Mouse (Mus musculus) heart, embryonic 10.5 days (tissue): ENCODE measurements at regions not wholly inside any gene's neighbourhood (a gene's known extent, or its start where the extent isn't known, plus 50 kb on each side); places are given as distances from the start of the nearest gene placed in this dataset.

Experiments
- DNase-seq: peaks from one replicate; pipeline ENCODE4 v3.0.0-alpha.2; 2017; ENCODE audit warnings: low spot score
- H3K27ac ChIP-seq: fragments of 300-500 bp; sonication (generic); 2 replicates; pipeline ENCODE4 v1.5.1; 2016; ENCODE audit warnings: mild to moderate bottlenecking
- H3K27me3 ChIP-seq: fragments of 300-500 bp; sonication (generic); 2 replicates; pipeline ENCODE4 v1.6.1; 2016; ENCODE audit warnings: mild to moderate bottlenecking; ENCODE audit not compliant: poor library complexity, insufficient read depth, severe bottlenecking
- H3K36me3 ChIP-seq: fragments of 300-500 bp; sonication (generic); 2 replicates; pipeline ENCODE4 v1.6.1; 2016; ENCODE audit warnings: mild to moderate bottlenecking, moderate library complexity
- H3K4me1 ChIP-seq: fragments of 300-500 bp; sonication (generic); 2 replicates; pipeline ENCODE4 v1.6.1; 2016; ENCODE audit warnings: mild to moderate bottlenecking
- H3K4me3 ChIP-seq: fragments of 300-500 bp; sonication (generic); 2 replicates; pipeline ENCODE4 v1.5.1; 2016; ENCODE audit warnings: mild to moderate bottlenecking, moderate library complexity
- H3K9me3 ChIP-seq: fragments of 300-500 bp; sonication (generic); 2 replicates; pipeline ENCODE4 v1.6.1; 2016; ENCODE audit warnings: mild to moderate bottlenecking, moderate library complexity
- WGBS: fragments of 180-500 bp; shearing (Covaris S2); methylation state at CpG from one replicate; pipeline ENCODE4 v1.1.7; 2016; 5-methylcytosine and 5-hydroxymethylcytosine counted together

GRCm38 (mm10) chr2:106256012-106256411 is 252.7 kb upstream of the Dnajc24 start:
- Histone ChIP-seq H3K9me3 (no peaks in the 10 kb centered on the region), H3K27me3 (no peaks in the 10 kb centered on the region), H3K4me3 (no peak overlapping the region), H3K27ac (no peak overlapping the region), H3K36me3 (no peaks in the 10 kb centered on the region), H3K4me1 (no peaks in the 10 kb centered on the region)
- no peak for DNase-seq
- 80% methylated on average over 12 of the region's 12 CpGs for WGBS

DNA sequence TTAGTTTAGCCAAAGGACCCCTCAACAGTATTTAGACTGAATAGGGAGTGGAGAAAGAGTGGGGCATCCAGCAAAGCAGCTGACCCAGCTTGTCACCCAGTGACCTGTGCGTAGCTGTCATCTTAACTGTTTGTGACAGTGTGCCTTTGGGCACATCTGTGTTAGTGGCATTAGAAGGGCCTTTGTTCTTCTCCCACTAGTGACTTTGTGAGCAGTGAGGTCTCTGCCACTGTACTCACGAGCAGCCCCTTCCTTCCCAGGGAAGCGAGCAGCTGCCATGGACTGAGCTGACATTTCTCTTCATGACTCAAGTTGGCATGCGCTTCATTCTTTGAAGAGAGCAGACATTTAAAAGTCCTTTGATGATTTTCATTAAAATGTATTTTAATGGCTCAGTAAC is 231.0 kb upstream of the Dnajc24 start:
- no peak for DNase-seq
- Histone ChIP-seq H3K27ac (no peak overlapping the region), H3K4me3 (no peak overlapping the region), H3K4me1 (no peaks in the 10 kb centered on the region), H3K9me3 (no peaks in the 10 kb centered on the region), H3K27me3 (no peaks in the 10 kb centered on the region), H3K36me3 (no peaks in the 10 kb centered on the region)
- 76% methylated on average over 4 of the region's 4 CpGs for WGBS

GRCm38 (mm10) chr2:106231136-106231535 is 227.8 kb upstream of the Dnajc24 start:
- H3K27ac ChIP-seq = no peak overlapping the region
- no peaks in the 10 kb centered on the region for H3K27me3 ChIP-seq
- WGBS = 76% methylated on average over 5 of the region's 5 CpGs
- no peak for DNase-seq
- no peaks in the 10 kb centered on the region for H3K36me3 ChIP-seq
- no peaks in the 10 kb centered on the region for H3K4me1 ChIP-seq
- H3K4me3 ChIP-seq = no peak overlapping the region
- no peaks in the 10 kb centered on the region for H3K9me3 ChIP-seq

DNA sequence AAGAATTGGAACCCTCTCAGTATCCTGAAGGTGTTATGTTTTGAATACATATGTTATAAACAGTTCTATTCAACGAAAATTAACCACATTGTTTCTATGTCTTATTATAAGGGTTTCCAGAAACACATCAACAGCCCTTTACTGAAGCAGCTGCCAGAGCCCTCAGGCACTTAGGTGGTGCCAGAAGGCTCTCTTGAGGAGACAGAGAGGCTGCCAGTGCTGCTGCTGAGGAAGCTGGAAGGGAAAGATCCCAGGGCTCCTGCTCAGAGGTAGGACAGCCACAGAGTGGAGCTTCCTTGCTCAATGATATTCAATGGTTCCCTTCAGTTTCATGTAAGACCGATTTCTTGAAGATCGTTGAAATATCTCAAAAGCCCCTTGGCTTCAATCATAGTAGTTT is 226.7 kb upstream of the Dnajc24 start:
- no peaks in the 10 kb centered on the region for H3K27me3 ChIP-seq
- no peak overlapping the region for H3K4me3 ChIP-seq
- no peak for DNase-seq
- no peaks in the 10 kb centered on the region for H3K4me1 ChIP-seq
- H3K9me3 ChIP-seq = no peaks in the 10 kb centered on the region
- H3K36me3 ChIP-seq = no peaks in the 10 kb centered on the region
- no peak overlapping the region for H3K27ac ChIP-seq
- 75% methylated on average over 3 of the region's 3 CpGs for WGBS

DNA sequence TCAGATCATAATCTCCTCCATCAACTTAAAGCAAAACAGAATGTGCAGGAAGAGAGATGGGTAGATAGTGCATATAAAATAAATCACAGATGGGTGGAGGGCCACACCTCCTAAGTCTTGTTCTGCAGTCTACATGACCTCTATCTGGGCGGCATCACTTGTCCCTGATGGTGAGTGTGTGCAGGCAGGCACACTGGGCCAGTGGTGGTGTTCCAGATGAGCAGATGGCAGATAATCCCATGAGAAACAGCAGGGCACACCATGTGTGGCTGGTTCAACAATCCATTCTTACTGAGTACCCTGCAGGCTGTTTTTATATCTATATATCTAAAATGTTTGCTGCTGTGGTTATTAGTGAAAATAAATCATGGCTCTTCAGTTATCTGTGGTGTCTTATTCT is 224.9 kb upstream of the Dnajc24 start:
- Histone ChIP-seq H3K9me3 (no peaks in the 10 kb centered on the region), H3K4me1 (no peaks in the 10 kb centered on the region), H3K27ac (no peak overlapping the region), H3K36me3 (no peaks in the 10 kb centered on the region), H3K4me3 (no peak overlapping the region), H3K27me3 (no peaks in the 10 kb centered on the region)
- WGBS = 55% methylated on average over 1 of the region's 1 CpGs
- no peak for DNase-seq

- no peak for DNase-seq
- Histone ChIP-seq H3K4me3 (no peak overlapping the region), H3K27ac (no peak overlapping the region), H3K4me1 (no peaks in the 10 kb centered on the region), H3K27me3 (no peaks in the 10 kb centered on the region), H3K36me3 (no peaks in the 10 kb centered on the region), H3K9me3 (no peaks in the 10 kb centered on the region)
- 91% methylated on average over 3 of the region's 3 CpGs for WGBS
Measured at GRCm38 (mm10) chr2:106216169-106216568, 212.8 kb upstream of the Dnajc24 start.

GRCm38 (mm10) chr2:106213740-106214139 is 210.4 kb upstream of the Dnajc24 start:
- 80% methylated on average over 4 of the region's 4 CpGs for WGBS
- H3K36me3 ChIP-seq = no peaks in the 10 kb centered on the region
- no peak overlapping the region for H3K4me3 ChIP-seq
- no peak for DNase-seq
- H3K27me3 ChIP-seq = no peaks in the 10 kb centered on the region
- no peaks in the 10 kb centered on the region for H3K4me1 ChIP-seq
- H3K9me3 ChIP-seq = no peaks in the 10 kb centered on the region
- H3K27ac ChIP-seq = no peak overlapping the region

DNA sequence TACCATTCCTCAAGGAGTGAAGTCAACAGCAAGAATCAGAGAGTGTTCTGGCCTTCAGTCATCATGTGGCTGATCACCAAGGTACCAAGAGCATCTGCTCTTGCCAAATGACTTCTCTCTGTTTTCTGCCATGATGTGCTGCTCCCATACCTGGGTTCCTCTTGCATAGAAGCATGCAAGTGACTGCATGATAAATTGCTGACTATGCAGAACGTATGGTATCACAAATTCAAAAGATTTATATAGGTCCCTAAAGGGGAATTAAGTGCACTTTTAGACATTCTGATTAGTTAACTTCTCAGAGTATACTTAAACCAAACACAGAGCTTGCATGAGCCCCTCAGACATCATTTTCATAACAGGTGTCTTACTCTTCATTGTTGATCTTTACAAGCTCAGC is 207.4 kb upstream of the Dnajc24 start:
- Histone ChIP-seq H3K27ac (no peak overlapping the region), H3K4me1 (no peaks in the 10 kb centered on the region), H3K4me3 (no peak overlapping the region), H3K36me3 (no peaks in the 10 kb centered on the region), H3K9me3 (no peaks in the 10 kb centered on the region), H3K27me3 (no peaks in the 10 kb centered on the region)
- 70% methylated on average over 1 of the region's 1 CpGs for WGBS
- no peak for DNase-seq

GRCm38 (mm10) chr2:106208767-106209250 is 205.5 kb upstream of the Dnajc24 start:
- WGBS = 76% methylated on average over 4 of the region's 4 CpGs
- DNase-seq = no peak
- H3K4me3 ChIP-seq = no peak overlapping the region
- no peaks in the 10 kb centered on the region for H3K36me3 ChIP-seq
- no peaks in the 10 kb centered on the region for H3K9me3 ChIP-seq
- no peaks in the 10 kb centered on the region for H3K27me3 ChIP-seq
- H3K27ac ChIP-seq = no peak overlapping the region
- H3K4me1 ChIP-seq = no peaks in the 10 kb centered on the region

DNA sequence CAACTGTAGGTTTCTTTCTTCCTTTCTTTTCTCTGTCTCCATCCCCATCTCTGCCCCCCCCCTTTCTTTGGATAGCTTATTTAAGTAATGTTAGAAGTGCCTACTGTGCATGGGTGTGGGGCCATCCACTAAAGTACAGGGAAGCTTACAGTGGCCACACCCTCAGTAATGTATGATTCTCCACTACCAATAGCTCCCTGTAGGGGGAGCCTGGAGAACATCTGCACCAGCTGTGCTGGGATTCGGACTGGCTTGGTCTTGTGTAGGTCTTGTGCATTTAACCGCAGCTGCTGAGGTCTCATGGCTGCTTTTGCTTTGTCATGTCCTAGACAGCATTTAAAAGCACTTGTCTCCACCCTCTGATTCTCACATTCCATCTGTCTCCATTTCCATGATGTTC is 196.8 kb upstream of the Dnajc24 start:
- H3K4me3 ChIP-seq = no peak overlapping the region
- H3K36me3 ChIP-seq = no peaks in the 10 kb centered on the region
- H3K4me1 ChIP-seq = no peaks in the 10 kb centered on the region
- no peak overlapping the region for H3K27ac ChIP-seq
- H3K9me3 ChIP-seq = no peaks in the 10 kb centered on the region
- no peaks in the 10 kb centered on the region for H3K27me3 ChIP-seq
- DNase-seq = no peak
- WGBS = 92% methylated on average over 2 of the region's 2 CpGs

DNA sequence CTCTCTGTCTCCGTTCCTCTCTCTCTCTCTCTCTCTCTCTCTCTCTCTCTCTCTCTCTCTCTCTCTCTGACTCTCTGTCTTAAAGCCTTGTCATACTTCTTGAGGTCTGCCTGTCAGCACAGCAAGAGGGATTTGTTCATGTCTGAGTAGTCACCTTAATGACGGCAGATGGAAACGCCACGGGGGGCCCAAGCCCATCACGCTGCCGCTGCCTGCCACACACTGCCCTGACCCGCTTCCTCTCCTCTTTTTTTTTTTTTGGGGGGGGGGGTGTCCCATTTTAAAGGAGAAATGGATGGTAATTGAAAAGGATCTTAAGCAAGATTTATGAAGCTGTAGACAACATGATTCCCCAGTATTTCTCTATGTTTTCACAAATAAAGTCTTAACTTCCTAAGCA is 191.8 kb upstream of the Dnajc24 start:
- H3K4me1 ChIP-seq = no peaks in the 10 kb centered on the region
- WGBS = 21% methylated on average over 7 of the region's 7 CpGs
- H3K27me3 ChIP-seq = peaks cover 19% of the 10 kb centered on the region; the same call in 1 of the 2 replicates
- no peaks in the 10 kb centered on the region for H3K9me3 ChIP-seq
- no peak for DNase-seq
- no peak overlapping the region for H3K4me3 ChIP-seq
- no peak overlapping the region for H3K27ac ChIP-seq
- no peaks in the 10 kb centered on the region for H3K36me3 ChIP-seq

DNA sequence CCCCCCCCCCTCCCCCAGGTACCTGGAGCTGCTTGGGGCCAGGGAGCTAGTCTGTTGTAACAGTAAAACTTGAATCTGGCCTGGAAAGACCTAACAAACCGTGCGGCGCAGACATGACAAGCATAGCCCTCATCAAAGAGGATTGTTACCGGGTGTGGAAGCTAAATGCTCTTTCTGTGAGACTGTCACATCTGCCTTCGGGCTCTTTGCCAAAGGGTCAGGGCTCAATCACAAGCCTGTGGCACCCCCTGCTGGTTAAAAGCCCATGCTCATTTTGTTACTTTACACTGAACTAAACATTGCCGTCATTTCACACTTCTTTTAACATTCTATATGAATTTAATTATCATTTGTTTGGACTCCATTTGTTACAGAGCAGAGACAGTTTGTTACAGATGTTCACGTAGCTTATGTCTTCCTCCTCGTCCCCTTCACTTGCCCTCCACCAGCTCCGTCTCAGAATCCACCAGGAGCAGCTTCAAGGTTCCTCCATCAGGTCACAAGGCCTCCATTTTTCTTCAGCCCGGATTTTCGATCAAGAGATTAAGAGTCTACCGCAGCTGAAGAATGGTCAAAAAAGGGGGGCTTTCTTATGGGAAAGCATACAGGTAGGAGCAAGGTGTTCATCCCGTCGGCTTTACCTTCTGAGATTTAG is 191.1 kb upstream of the Dnajc24 start:
- 11% methylated on average over 14 of the region's 14 CpGs for WGBS
- Histone ChIP-seq H3K4me1 (no peaks in the 10 kb centered on the region), H3K36me3 (no peaks in the 10 kb centered on the region), H3K27ac (no peak overlapping the region), H3K4me3 (peak overlapping the region; percentile 57), H3K27me3 (peaks cover 19% of the 10 kb centered on the region; the same call in 1 of the 2 replicates), H3K9me3 (no peaks in the 10 kb centered on the region)
- DNase-seq = peak; percentile 85

- Histone ChIP-seq H3K27ac (no peak overlapping the region), H3K27me3 (peaks cover 19% of the 10 kb centered on the region; the same call in 1 of the 2 replicates), H3K36me3 (no peaks in the 10 kb centered on the region), H3K9me3 (no peaks in the 10 kb centered on the region), H3K4me1 (no peaks in the 10 kb centered on the region), H3K4me3 (peak overlapping the region; percentile 57)
- 3% methylated on average over 9 of the region's 9 CpGs for WGBS
- no peak for DNase-seq
Measured at GRCm38 (mm10) chr2:106193889-106194347, 190.6 kb upstream of the Dnajc24 start.
